Comparison of ENCODE assay signal across 24 mouse cellular contexts in the genomic region with DNA sequence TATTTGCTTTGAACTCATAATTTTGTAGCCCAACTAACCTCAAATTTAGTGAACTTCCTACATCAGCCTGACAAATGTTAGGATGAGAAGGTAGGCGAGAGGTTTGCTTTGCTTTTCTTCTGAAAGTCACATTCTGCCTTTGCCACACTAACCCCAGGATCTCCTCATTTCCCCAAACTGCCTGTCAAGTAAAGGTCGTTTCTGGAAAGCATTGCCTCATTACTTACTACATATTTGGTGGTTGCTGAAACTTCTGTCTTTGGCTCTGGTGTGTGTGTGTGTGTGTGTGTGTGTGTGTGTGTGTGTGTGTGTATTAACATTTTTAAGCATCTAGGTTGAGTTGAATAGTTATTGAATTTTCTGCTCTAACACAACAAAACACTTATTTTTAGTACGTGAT. TPM values are rescaled to one million over a fixed set of nuclear protein-coding genes. Genes with fewer than 3 reads are reported as not detected.
"Had no signal": no experiment of that assay in that cellular context is flagged by ENCODE, and none has a peak within 500 bp of the region (broad histone marks: within the 10 kb centered on the region; RNA-seq: fewer than 3 reads in every experiment).

No protein-coding gene starts in this region.

- H3K4me2 ChIP-seq: neural tube, embryonic 12.5 days; neural tube, embryonic 13.5 days; stomach, embryonic 15.5 days had no signal

- H3K4me3 ChIP-seq: neural tube, embryonic 12.5 days; neural tube, embryonic 13.5 days; stomach, embryonic 15.5 days had no signal

- H3K36me3 ChIP-seq: neural tube, embryonic 12.5 days; neural tube, embryonic 13.5 days; stomach, embryonic 15.5 days had no signal

- H3K4me1 ChIP-seq: neural tube, embryonic 12.5 days; neural tube, embryonic 13.5 days; stomach, embryonic 15.5 days had no signal

- H3K9ac ChIP-seq: neural tube, embryonic 12.5 days; neural tube, embryonic 13.5 days; stomach, embryonic 15.5 days had no signal

- DNase-seq: retina, postnatal 1 day; right cerebral cortex, adult 18-20 months; right cerebral cortex, postnatal 14 days; right cerebral cortex, postnatal 25 days; right cerebral cortex, postnatal 4 days; spleen, adult 18-20 months; thymus, adult 18-20 months; thymus, adult 2 months; thymus, postnatal 14 days; thymus, postnatal 25 days; thymus, postnatal 36 days; thymus, postnatal 4 days had no signal

- H3K27me3 ChIP-seq: neural tube, embryonic 12.5 days; neural tube, embryonic 13.5 days; stomach, embryonic 15.5 days had no signal

- H3K9me3 ChIP-seq: neural tube, embryonic 12.5 days; neural tube, embryonic 13.5 days; stomach, embryonic 15.5 days had no signal

- H3K27ac ChIP-seq: neural tube, embryonic 12.5 days; neural tube, embryonic 13.5 days; stomach, embryonic 15.5 days; stomach, postnatal 0 days had no signal

RNA-seq across cellular contexts. Expression of gene Triml2, which starts 15.9 kb away (rescaled TPM):
- total RNA-seq: neutrophil, adult 5-6 weeks had no signal
- polyA plus RNA-seq: neural tube, embryonic 12.5 days; neural tube, embryonic 13.5 days; neural tube, embryonic 14.5 days; small intestine, adult 2 months; spleen, adult 2 months; stomach, embryonic 14.5 days; stomach, embryonic 15.5 days; stomach, embryonic 16.5 days; stomach, postnatal 0 days; thymus, adult 2 months; thymus, postnatal 0 days; urinary bladder, adult 2 months had no signal

RNA-seq across cellular contexts. Expression of gene Triml1, which starts 23.2 kb away (rescaled TPM):
- total RNA-seq: neutrophil, adult 5-6 weeks had no signal
- polyA plus RNA-seq: neural tube, embryonic 12.5 days; neural tube, embryonic 13.5 days; neural tube, embryonic 14.5 days; small intestine, adult 2 months; spleen, adult 2 months; stomach, embryonic 14.5 days; stomach, embryonic 15.5 days; stomach, embryonic 16.5 days; stomach, postnatal 0 days; thymus, adult 2 months; thymus, postnatal 0 days; urinary bladder, adult 2 months had no signal
